Mouse (Mus musculus): ENCODE data around the gene Bhlhe40. TPM values are rescaled to one million over a fixed set of nuclear protein-coding genes. Genes with fewer than 3 reads are reported as not detected.

Gene Bhlhe40
- polyA plus RNA-seq, 1 experiment = 6.2 TPM

DNA sequence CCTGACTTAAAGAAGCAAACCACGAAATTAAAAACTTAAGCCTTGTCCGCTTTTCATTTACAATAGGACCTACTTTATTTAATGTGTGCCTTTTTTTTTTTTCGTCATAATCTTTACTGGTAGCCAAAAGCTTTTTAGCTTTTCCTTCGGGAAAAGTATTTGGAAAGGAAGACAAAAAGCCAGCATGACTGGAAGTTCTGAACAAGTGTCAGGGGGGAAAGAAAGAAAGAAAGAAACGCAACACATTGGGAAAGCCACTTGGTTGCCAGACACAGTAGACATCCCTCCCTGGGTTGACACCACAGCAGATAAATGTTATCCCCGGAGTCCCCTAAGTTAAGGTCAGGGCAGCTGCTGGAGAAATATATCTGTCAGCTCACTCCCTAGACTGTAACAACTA, 1.5 kb downstream of the Bhlhe40 start:
- TF ChIP-seq POLR2A (IDR thresholded peaks at IDR 0.05; ENCODE audit: control insufficient read depth, extremely low read depth, insufficient read depth, low read length, poor library complexity) (no peak), CTCF (IDR thresholded peaks at IDR 0.05; ENCODE audit: borderline replicate concordance, control insufficient read depth, extremely low read depth, insufficient read depth, low read length, poor library complexity) (no peak)
- no peaks in the 10 kb centered on the region for H3K36me3 ChIP-seq (ENCODE audit: control insufficient read depth, insufficient read depth, low read length)
- 62% methylated on average over 6 of the region's 6 CpGs for WGBS
- no peak for DNase-seq
- H3K4me1 ChIP-seq (replicated peaks; ENCODE audit: control insufficient read depth, insufficient read depth, low read length) = peaks cover 19% of the 10 kb centered on the region
- no peak overlapping the region for H3K27ac ChIP-seq (ENCODE audit: control insufficient read depth, insufficient read depth, low read length)
- H3K27me3 ChIP-seq (ENCODE audit: control insufficient read depth, insufficient read depth, low read length) = peaks cover 3% of the 10 kb centered on the region
- H3K4me3 ChIP-seq (ENCODE audit: control insufficient read depth, insufficient read depth, low read length) = no peak overlapping the region

DNA sequence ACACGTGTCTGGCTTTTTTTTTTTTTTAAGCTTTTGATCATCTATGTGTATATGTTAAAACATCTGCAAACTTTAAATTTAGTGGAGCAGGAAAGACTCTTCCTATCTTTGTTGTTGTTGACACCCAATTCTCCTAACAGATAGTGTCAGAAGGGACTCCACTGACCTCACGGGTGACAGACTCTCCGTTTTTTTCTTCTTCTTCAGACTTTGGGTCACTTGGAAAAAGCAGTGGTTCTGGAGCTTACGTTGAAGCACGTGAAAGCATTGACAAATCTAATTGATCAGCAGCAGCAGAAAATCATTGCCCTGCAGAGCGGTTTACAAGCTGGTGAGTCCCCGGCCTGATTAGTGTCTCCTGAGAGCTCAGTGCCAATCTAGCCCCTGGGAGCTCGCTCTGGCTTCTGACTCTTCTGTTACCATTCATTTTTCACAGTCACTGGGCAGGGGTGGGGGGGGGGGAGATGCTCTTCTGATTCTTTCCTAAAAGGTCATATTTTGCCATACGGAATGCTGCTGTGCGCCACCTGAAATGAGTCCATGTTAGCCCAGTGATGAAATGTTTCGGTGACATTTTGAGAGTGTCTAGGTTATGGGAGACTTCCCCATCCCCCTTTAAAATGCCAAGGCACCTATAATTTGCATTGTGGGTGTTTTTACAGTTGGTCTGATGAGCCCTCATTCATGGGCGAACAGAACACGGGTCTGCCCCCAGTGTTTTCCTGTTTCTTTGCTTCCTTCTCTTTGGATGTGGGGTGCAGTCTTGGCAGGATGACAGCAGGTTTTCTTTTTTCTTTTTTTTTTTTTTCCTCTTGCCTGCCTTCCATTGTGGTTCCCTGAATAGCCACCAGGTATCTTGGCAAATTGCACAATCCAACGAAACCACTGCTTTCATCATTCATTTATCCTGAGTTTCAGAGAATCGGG, 2.1 kb downstream of the Bhlhe40 start:
- DNase-seq = no peak
- WGBS = 61% methylated on average over 15 of the region's 15 CpGs
- Histone ChIP-seq H3K27ac (ENCODE audit: control insufficient read depth, insufficient read depth, low read length) (no peak overlapping the region), H3K36me3 (ENCODE audit: control insufficient read depth, insufficient read depth, low read length) (no peaks in the 10 kb centered on the region), H3K4me3 (ENCODE audit: control insufficient read depth, insufficient read depth, low read length) (no peak overlapping the region), H3K4me1 (replicated peaks; ENCODE audit: control insufficient read depth, insufficient read depth, low read length) (peaks cover 19% of the 10 kb centered on the region), H3K27me3 (ENCODE audit: control insufficient read depth, insufficient read depth, low read length) (peaks cover 3% of the 10 kb centered on the region)
- no peak for TF ChIP-seq CTCF (IDR thresholded peaks at IDR 0.05; ENCODE audit: borderline replicate concordance, control insufficient read depth, extremely low read depth, insufficient read depth, low read length, poor library complexity)
- TF ChIP-seq POLR2A (IDR thresholded peaks at IDR 0.05; ENCODE audit: control insufficient read depth, extremely low read depth, insufficient read depth, low read length, poor library complexity) = no peak

DNA sequence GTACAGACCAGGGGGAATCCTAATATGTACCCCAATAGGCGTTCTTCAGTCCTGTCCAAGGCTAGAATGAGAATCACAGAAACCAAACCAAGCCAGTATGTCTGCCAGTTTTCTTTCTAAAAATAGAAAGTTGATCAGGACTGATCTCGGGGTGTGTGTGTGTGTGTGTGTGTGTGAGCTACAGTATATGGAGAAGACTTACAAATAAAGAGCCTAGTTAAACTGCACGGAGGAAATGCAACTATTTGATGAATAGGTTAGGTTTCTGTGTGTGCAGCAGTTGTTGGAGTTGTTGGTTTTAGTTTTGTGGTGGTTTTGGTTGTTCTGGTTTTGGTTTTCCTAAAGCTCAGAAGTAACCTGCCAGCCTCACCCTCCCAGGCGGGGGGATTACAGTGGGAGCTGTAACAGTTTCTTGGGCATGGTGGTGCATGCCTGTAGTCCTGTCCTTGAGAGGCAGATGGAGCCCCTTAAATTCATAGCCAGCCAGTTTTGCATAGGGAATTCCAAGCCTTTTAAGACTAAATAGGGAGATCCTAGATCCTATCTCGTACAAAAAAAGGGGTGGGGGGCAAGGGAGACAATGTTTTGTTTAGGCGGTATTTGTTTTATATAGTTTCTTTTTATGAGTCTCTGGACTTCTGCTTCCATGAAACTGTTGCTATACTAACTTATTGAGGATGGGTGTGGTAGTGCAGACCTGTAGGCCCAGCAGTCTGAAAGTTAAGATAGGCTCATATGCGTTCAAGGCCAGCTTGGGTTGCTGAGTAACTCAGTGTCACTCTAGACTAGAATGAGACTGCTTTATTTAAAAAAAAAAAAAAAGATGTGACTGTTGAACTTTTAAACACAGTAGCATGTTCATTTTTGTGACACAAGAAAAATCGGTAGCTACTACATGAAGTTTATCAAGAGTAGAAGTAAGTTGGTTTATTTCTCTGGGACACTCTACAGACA, 3.1 kb downstream of the Bhlhe40 start:
- Histone ChIP-seq H3K36me3 (ENCODE audit: control insufficient read depth, insufficient read depth, low read length) (no peaks in the 10 kb centered on the region), H3K27ac (ENCODE audit: control insufficient read depth, insufficient read depth, low read length) (no peak overlapping the region), H3K27me3 (ENCODE audit: control insufficient read depth, insufficient read depth, low read length) (peaks cover 1% of the 10 kb centered on the region), H3K4me3 (ENCODE audit: control insufficient read depth, insufficient read depth, low read length) (no peak overlapping the region), H3K4me1 (replicated peaks; ENCODE audit: control insufficient read depth, insufficient read depth, low read length) (peaks cover 20% of the 10 kb centered on the region)
- no peak for TF ChIP-seq CTCF (IDR thresholded peaks at IDR 0.05; ENCODE audit: borderline replicate concordance, control insufficient read depth, extremely low read depth, insufficient read depth, low read length, poor library complexity)
- TF ChIP-seq POLR2A (IDR thresholded peaks at IDR 0.05; ENCODE audit: control insufficient read depth, extremely low read depth, insufficient read depth, low read length, poor library complexity) = no peak
- no peak for DNase-seq
- WGBS = 61% methylated on average over 8 of the region's 8 CpGs

DNA sequence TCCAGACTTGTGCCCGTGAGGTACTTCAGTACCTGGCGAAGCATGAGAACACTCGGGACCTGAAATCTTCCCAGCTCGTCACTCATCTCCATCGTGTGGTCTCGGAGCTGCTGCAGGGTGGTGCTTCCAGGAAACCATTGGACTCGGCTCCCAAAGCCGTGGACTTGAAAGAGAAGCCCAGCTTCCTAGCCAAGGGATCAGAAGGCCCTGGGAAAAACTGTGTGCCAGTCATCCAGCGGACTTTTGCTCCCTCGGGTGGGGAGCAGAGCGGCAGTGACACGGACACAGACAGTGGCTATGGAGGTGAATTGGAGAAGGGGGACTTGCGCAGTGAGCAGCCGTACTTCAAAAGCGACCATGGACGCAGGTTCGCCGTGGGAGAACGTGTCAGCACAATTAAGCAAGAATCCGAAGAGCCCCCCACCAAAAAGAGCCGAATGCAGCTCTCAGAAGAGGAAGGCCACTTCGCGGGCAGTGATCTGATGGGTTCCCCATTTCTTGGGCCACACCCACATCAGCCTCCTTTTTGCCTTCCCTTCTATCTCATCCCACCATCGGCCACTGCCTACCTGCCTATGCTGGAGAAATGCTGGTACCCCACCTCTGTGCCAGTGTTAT, 4.2 kb downstream of the Bhlhe40 start:
- H3K27ac ChIP-seq (ENCODE audit: control insufficient read depth, insufficient read depth, low read length) = no peak overlapping the region
- WGBS = 91% methylated on average over 24 of the region's 24 CpGs
- H3K27me3 ChIP-seq (ENCODE audit: control insufficient read depth, insufficient read depth, low read length) = no peaks in the 10 kb centered on the region; the same call in 1 of the 2 replicates
- peaks cover 15% of the 10 kb centered on the region for H3K4me1 ChIP-seq (replicated peaks; ENCODE audit: control insufficient read depth, insufficient read depth, low read length)
- H3K4me3 ChIP-seq (ENCODE audit: control insufficient read depth, insufficient read depth, low read length) = no peak overlapping the region
- no peaks in the 10 kb centered on the region for H3K36me3 ChIP-seq (ENCODE audit: control insufficient read depth, insufficient read depth, low read length)
- TF ChIP-seq CTCF (IDR thresholded peaks at IDR 0.05; ENCODE audit: borderline replicate concordance, control insufficient read depth, extremely low read depth, insufficient read depth, low read length, poor library complexity) (no peak), POLR2A (IDR thresholded peaks at IDR 0.05; ENCODE audit: control insufficient read depth, extremely low read depth, insufficient read depth, low read length, poor library complexity) (no peak)
- no peak for DNase-seq

DNA sequence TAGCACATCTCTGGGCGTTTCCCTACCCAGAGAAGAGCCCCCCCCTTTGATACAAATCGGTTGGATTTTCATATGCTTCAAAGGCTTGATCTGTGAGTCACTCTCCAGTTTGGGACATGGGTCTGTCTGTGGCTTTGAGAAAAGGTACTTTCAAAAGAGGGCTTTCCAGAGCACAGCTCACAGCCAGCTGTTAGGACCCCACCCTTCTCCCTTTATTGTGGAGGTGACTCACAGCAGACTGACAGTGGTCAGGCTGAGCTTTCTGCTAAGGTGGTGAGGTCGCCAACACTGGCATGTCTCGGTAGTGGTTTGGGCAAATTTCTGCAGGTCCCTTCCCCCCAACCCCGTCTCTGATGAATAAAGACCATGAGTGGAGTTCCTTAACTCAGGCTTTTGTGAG, 5.2 kb downstream of the Bhlhe40 start:
- H3K4me1 ChIP-seq (replicated peaks; ENCODE audit: control insufficient read depth, insufficient read depth, low read length) = peaks cover 14% of the 10 kb centered on the region

More for the DNA sequence above, 5.2 kb downstream of the Bhlhe40 start:
- no peak for TF ChIP-seq POLR2A (IDR thresholded peaks at IDR 0.05; ENCODE audit: control insufficient read depth, extremely low read depth, insufficient read depth, low read length, poor library complexity)
- TF ChIP-seq CTCF (IDR thresholded peaks at IDR 0.05; ENCODE audit: borderline replicate concordance, control insufficient read depth, extremely low read depth, insufficient read depth, low read length, poor library complexity) = no peak
- Histone ChIP-seq H3K4me3 (ENCODE audit: control insufficient read depth, insufficient read depth, low read length) (no peak overlapping the region), H3K27me3 (ENCODE audit: control insufficient read depth, insufficient read depth, low read length) (no peaks in the 10 kb centered on the region; the same call in 1 of the 2 replicates), H3K36me3 (ENCODE audit: control insufficient read depth, insufficient read depth, low read length) (no peaks in the 10 kb centered on the region), H3K27ac (ENCODE audit: control insufficient read depth, insufficient read depth, low read length) (no peak overlapping the region)
- DNase-seq = no peak
- 50% methylated on average over 5 of the region's 5 CpGs for WGBS
